Mouse (Mus musculus) adrenal gland, adult 18-20 months (tissue): ENCODE data around the gene Atp5h. TPM values are rescaled to one million over a fixed set of nuclear protein-coding genes. Genes with fewer than 3 reads are reported as not detected.
A peak's percentile ranks its signal among the peaks of the same experiment; 100 is the strongest.
"Not testable (repeated sequence)": the region's sequence is repeated elsewhere in the genome, so short reads cannot be mapped to it uniquely, and the experiment has no call there.

Source experiments
- DNase-seq, 2 experiments: peaks; one replicate each; pipeline ENCODE4 v3.0.0; 2021 to 2022; ENCODE audit warnings: low spot score in 2 of 2
- total RNA-seq, 2 experiments: library from RNA; stranded (reverse); gene quantifications; 1 replicate in 1 of 2; 2 replicates in 1 of 2; pipeline ENCODE4 v1.2.3; 2021

Atp5h gene
- total RNA-seq, 2 experiments from 2014 or later, result 595 to 747 TPM

DNA sequence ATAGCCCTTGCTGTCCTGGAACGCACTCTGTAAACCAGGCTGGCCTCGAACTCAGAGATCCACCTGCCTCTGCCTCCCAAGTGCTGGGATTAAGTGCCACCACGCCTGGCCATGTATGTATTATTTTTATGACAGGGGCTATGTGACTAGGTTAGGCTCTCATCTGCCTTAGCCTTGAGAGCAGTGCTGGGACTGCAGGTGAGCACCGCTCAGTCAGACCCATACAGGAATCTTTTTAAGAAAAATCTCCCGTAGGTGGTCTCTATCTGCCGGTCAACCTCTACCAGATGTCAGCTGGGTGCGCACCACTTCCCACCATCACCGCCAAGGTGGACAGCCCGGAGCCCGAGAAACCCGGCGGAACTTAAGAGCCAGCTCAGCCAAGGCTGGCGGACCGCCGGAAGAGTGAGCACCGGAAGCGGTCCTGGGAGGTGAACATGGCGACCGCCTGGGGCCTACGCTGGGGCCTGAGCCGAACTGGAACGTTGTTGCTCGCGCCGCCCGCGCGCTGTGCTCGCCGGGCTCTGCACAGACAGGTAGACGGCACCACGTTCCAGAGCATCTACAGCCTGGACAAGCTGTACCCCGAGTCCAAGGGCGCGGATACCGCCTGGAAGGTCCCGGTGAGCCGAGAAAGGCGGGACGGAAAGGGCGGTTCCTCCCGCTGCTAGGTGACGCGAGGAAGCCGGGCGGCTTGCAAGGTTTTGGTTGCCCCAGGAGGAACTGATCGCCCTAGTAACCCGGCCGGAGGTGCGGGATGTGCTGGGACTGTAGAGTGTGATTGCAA, 16.2 kb downstream of the Atp5h start, which contains the start of gene Mrpl58:
TSS of gene Mrpl58 (plus strand) at position 415 of the 787 bp plus-strand sequence.
- DNase-seq, result peak; percentile 84 to 85

DNA sequence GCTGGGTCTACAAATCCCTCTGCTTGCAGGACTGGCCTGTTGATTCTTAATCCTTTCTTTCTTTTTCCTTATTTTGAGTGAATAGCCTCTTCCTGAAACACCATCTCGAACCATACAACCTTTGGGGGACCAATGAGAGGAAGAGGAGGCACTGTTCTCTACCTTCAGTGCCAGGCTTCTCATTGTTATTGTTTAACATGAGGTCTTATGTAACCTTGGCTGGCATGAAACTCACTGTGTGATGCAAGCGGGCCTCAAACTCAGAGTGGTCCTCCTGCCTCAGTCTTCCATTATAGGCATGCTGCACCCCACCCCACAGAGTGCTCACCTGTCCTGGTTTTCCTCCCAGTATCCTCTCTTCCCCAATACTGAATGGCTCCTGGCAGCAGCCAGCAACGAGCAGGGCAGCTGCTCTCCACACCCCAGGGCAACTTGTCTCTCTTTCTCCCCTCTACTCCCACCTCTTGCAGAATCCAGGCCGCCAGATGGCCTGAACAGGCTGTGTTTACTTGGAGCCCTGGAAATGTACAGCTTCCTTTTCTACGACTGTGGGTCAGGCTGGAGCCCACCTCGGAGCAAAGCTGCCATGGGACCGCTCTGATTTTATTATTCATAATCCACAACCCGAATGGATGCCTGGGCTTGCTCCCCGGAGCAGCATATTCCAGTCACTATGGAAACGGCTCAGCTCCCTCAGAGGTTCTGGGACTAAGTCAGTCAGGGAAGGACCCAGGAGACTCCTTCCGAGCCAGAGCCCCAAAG, 19.0 kb downstream of the Atp5h start:
- no peak for DNase-seq

DNA sequence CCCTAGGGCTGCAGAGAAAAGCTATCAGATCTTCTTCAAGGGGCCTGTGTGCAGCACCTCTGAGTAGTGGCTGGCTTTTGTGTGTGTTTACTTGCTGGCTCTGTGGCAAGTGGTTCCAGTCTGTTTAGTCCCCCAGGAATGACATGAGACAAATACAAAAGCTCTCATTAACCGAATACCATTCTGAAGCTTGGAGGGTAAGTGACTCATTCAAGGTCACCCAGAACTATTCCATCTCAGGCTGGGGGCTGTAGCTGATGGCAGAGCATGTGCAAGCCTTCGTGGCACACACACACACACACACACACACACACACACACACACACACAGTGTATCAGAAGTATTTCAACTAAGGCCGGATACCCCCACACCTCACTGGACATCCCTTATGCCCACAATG, 19.6 kb downstream of the Atp5h start:
- no peak for DNase-seq

DNA sequence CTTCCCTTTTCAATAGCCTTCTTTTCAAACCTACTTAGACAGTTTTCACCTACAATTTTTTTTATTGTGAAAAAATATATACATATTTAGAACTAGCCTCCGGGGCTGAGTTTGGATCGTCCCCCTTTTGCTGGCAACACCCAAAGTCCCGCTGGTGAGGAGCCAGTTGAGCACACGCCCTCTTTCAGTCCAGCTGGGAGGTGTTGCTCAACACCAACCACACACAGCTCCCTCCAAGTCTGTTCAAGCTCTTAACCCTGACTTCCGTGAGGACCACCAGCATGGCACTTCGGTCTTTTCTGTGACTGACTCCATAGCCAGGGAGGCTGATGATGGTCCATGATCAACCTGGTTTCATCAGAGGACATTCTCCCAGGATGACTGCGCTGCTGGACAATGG, 21.7 kb downstream of the Atp5h start:
- DNase-seq, result no peak

DNA sequence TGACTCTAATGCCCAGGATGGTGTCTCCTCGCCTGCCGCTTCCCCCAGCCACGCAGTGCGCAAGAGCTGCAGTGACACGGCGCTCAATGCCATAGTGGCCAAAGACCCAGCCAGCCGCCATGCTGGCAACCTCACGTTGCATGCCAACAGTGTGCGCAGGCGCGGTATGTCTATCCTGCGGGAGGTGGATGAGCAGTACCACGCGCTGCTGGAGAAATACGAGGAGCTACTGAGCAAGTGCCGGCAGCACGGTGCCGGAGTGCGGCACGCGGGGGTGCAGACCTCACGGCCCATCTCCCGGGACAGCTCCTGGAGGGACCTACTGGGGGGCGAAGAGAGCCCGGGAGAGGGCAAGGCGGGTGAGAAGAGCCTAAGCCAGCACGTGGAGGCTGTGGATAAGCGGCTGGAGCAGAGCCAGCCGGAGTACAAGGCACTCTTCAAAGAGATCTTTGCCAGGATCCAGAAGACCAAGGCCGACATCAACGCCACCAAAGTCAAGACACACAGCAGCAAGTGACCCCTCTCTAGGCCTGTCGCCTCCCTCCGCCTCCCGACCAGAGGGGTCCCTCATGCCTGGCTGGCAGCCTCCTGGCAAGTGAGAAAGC, 25.9 kb downstream of the Atp5h start:
- no peak for DNase-seq

DNA sequence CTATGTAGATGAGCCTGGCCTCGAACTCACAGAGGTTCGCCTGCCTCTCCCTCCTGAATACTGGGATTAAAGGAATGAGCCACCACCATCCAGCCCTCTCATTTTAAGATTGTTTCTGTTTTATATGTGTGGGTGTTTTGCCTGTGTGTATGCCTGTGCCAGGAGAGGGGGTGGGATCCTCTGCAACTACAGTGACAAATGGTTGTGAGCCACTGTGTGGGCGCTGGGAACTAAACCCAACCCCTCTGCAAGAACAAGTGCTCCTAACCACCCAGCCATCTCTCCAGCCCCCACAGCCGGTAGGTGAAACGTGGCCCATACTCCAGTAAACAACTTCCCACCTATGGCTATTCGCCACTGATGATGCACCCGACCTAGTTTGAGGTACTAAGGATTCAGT, 28.4 kb downstream of the Atp5h start:
- DNase-seq, result no peak

DNA sequence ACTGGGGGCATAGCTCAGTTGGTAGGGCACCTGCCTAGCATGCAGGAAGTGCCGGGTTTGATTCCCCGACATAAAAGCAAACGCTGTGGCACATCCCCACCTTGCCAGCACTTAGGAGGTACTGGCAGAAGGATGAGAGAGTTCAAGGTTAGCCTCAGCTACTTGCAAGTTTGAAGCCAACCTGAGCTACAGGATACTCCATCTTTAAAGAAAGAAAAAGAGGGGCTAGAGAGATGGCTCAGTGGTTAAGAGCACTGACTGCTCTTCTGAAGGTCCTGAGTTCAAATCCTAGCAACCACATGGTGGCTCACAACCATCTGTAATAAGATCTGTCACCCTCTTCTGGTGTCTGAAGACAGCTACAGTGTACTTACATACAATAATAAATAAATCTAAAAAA, 32.9 kb downstream of the Atp5h start:
- not testable (repeated sequence) for DNase-seq

DNA sequence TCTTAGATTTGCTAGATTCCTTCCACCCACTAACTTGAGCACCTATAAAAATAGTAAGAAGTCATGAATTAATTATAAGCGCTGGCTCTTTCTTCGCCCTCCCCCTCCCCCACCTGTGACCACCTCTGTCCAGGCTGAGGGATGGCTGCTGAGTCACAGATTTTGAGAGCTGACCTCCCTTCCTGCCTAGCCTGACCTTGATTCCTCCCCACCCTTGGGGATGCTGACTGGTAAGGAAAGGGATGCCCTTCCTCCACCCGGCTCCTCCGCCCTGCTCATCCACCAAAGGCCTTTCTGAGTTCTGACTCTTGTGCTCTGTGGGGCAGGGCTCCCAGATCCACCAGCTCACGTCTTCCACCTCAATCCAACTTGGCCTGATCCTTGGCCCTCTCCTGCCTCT, 35.2 kb downstream of the Atp5h start:
- DNase-seq, result peak; percentile 45 to 56

DNA sequence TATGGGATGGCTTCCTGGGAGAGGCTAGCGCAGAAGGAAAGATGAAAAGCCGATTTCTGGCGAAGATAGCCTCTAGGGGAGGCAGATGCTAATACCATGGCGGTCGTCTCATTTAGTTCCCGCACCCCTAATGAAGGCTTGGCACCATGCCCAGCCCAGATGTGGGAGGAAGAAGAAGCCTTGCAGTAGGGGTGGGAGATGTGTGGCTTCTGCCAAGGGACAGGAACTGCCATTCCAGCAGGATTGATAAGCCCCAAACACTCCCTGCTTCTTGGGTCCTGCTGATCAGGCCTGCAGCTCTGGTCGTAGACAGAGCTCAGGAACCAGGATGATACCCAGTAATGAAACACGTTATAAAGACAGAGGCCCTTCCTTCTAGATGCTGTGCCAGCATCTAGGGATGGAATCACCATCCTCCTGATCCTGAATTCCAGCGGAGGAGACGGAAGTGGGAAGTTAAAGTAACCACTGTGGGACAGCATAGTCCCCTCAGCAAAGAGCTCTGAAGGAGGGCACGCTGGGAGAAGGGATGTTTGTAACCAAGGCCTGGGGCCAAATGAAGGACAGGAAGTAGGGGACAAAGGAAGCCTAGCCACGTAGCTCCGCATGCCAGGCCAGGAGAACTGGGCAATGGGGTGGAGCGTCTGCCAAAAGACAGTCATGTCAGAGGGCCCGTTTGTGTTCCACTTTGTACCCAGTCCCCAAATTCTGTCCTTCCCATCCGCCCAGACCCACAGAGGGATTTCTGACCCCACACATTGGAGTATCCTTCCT, 35.9 kb downstream of the Atp5h start:
- peak; percentile 33 to 44 for DNase-seq

DNA sequence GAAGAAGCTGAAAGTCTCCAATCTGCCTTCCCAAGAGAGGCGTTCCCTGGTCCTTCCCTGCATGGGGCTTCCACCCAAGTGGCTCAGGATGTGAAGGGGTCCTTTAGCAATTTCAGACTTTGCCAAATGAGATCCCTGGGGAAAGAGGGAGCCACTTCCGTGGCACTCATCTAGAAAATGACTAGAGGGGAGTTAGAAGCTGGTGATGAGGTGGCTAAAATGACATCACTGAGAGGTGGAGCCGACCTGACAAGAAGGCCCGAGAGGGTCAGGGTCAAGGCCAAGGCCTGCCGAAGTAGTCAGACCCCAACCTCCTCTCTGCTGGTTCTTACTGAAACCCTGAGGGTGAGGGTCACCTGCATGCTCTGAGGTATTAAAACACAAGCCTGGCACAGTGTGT, 36.9 kb downstream of the Atp5h start:
- DNase-seq, result peak; percentile 50 to 58

DNA sequence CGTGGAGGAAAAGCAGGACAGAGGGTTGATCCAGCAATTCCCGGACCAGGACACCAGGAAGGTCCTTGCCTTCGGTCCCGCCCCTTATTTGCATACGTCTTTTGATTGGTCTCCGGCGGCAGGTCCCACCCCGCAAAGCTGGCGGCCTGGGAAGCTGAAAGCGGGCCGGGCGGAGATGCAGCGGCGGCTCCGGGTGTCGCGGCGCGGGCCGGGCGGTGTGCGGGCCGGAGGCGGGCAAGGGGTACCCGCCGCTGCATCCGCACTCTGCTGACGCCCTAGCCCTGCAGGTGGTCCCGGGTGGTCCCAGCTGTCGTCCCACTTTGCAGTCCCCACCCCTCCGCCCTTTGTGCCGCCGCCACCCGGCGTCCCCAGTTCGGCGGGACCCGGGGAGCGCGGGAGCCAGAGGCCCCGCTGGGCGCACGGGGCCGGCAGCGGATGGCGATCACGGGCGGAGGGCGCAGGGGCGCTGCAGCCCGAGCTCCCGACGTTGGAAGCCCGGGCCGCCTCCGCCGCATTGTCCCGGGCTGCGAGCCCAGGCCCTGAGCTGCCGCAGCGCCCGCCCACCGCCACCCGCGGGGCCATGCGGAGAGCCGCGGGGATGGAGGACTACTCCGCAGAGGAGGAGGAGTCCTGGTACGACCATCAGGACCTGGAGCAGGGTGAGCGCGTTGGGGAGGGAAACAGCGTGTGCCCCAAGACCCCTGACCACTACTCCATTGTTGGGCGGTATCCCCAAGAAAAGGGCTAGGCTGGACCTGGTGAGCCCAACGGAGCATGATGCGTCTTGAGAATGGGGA, 37.8 kb downstream of the Atp5h start, which contains the start of gene Cdr2l:
TSS of gene Cdr2l (plus strand) at position 174 of the 797 bp plus-strand sequence.
- DNase-seq, result peak; percentile 90 to 96

DNA sequence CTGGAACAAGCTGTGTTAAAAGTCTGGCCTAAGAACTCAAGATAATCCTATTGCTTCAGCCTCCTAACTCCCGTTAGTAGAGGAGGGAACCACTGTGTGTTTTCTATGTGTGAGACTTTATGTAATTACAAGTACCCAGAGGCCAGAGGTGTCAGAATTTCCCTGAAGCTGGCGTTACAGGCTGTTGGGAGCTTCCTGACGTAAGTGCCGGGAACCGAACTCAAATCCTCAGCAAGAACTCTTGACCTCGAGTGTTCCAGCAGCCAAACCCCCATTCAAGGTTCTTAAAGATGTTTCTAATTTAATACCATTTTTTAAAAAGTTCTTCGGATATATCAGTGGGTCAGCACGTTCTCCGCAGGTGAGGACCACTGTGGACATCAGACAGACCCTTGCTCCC, 38.5 kb downstream of the Atp5h start:
- DNase-seq, result no peak

DNA sequence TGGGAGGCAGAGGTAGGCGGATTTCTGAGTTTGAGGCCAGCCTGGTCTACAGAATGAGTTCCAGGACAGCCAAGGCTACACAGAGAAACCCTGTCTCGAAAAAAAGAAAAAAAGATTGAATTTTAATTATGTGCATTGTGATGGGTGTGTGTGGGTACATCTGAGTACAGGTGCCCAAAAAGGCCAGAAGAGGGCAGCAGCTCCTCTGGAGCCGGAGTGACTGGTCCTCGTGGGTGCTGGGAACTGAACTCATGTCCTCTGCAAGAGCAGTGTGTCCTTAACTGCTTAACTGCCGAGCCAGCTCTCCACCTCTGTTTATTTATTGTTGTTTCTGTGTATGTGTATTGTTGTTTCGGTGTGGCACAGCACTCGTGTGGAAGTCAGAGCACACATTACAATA, 41.9 kb downstream of the Atp5h start:
- DNase-seq, result no peak

DNA sequence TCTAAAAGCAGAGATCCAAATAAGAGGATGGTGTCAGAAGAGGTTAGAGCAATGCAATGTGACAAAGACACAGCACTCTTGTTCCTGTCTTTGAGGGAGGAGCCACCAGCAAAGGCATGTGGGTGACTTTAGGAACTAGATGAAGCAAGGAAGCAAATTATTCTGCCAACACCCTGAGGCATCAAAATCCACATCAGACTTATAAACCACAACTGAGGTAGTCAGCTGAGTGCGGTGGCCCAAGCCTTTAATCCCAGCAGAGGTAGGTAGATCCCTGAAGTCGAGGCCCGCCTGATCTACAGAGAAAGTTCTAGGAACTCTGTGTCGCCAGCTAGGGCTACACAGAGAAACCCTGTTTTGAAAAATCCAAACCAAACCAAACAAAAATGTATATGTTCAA, 42.5 kb downstream of the Atp5h start:
- no peak for DNase-seq

DNA sequence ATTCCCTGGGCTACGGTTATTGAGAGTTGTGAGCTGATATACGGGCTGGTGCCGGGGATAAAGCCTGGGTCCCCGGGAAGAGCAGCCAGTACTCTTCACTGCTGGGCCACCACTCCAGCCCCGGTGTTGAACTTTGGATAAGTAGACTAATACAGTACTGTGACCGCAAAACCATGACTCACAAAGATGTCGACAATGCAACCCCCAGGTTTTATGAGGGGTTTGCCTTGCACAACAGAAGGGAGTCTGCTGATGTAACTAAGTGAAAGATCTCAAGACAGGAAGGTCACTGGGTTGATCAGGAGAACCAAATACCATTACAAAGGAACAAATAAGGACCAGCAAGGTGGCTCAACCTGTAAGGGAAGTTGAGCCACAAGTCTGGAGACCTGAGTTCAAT, 43.0 kb downstream of the Atp5h start:
- no peak for DNase-seq

DNA sequence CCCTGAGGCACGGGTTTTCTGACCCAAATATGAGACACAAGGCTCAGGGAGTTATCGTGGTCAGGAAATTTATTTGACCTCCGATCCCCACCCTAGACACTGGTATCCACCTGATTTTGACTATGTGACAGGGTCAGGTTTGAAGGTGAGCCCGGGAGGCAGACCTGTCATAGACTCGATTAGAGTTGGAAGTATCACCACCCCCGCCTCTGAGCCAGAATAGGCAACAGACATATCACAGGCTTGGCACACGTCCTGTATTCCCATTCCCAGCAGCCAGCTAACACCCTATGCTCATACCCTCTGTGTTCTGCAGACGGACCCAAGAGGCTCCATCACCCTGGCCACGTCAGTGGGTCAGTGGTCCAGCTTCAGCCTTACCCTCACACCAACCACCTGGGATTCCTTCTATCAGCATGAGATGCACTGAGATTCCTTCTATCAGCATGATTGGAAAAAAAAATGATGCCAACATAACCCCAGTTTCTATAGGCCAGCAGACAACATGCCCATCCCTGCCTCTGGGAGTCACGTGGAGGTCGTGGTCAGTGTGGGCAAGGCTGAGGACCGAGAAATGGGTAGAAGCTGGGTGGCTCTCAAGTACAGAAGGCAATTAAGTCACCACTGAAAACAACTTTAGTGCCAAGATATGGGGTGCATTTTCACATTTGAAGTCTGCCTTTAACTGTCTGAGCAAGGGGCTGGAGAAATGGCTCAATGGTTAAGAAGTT, 44.9 kb downstream of the Atp5h start:
- peak in 1 of 2 experiments; percentile 62 for DNase-seq

DNA sequence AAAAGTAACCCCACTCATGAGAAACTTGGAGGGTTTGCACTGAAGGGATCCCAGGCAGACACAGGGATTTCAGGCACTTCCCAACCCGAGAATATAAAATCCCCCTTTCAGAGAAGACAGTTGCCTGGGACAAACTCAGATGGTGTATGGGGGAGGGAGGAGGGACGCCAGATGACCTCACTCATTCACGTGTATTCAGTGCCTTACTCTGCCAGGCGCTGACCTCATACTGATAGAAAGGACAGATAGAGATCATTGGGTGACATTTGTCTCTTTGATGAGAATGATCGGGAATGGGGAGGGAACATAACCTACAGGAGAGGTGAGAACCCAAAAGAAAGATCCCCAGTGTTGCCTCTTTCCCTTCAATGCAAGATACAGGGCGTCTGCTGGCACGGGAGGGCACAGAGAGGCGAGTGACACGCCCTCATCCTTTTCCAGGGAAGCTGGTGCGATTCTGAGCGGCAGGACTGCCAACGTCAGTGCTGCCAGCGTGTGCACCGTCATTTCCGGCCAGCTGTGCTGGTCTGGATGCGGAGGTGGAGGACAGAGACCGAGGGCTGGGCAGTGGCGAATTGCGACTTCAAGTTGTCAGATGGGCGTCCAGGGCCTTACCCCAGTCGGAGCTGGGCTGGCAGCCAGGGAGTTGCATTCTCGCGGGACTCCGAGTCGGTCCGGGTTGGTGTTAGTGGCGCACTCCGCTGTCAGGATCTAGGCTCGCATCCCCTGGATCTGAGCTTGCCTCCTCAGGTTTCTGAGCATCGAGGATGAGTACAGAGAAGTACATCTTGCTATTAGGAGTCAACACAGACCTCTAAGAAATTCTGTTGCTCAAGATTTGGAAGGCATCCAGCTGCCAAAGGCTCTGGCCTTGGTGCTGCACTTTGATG, 45.7 kb downstream of the Atp5h start:
- peak; percentile 63 to 68 for DNase-seq

DNA sequence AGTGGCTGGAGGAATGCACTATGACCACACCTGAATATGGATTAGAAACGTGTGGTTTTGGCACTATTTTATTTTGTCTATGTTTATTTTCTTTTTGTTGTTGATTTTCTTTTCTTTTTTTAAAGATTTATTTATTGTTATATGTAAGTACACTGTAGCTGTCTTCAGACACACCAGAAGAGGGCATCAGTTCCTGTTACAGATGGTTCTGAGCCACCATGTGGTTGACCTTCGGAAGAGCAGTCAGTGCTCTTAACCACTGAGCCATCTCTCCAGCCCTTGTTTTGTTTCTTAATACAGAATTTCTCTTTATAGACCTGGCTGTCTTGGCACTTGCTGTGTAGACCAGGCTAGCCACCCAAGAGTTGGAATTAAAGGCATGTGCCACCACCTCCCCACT, 47.0 kb downstream of the Atp5h start:
- DNase-seq, result no peak

DNA sequence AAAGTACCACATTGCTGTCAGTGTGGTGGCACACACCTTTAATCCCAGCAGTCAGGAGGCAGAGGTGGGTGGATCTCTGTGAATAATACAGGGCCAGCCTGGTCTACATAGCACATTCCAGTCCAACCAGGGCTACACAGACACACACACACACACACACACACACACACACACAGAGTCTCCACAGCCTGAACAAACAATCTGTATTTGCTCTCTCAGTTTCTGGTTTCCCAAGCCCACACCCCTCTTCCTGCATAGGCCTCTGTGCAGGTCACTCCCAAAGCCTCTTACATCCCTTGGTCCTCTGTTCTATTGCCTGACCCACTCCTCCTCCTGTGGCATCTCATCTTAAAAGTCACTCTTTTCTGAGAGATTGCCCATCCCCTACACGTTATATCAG, 47.7 kb downstream of the Atp5h start:
- no peak for DNase-seq
